8 mouse cellular contexts compared by ENCODE assay signal in the genomic region with DNA sequence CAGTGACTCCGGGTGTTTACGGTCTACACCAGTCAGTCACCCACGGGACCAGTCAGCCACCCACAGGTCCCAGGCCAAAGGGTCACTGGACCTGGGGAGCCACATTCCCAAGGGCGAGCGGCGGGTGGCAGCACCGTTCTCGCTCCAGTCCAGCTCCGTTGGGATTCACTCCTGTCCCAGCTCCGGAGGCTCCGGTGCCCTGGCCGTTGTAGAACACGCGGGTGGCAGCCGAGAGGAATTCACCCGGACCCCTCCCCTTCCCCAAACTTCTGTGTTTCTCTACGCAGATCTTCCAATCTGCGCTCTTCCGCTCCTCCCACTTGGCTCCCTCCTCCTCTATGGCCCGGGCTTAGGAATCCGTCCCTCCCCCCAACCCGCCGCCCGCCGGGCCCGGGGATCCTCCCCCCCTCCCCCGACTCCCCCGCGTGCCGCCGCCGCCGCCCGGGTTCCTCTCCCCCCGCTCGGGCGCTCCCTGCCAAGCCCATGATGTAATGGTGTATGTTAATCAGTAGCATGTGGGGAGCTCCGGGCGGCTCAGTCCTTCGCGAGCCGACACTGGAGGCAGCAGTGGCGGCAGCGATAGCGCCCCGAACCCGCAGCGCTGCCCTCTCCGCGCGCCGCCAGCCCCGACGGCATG. TPM values are rescaled to one million over a fixed set of nuclear protein-coding genes. Genes with fewer than 3 reads are reported as not detected.
DNase-seq lines count a peak whose midpoint lies in the region; ATAC-seq lines count a peak whose summit lies in the region.

Gene Samd4, plus strand, starts transcription at position 424 of the 637 bp plus-strand sequence.

- DNase-seq in adrenal gland, adult (ENCODE audit: inconsistent age in 2 of 2, low spot score in 1 of 2): peak; percentile 88 to 94
- peak; percentile 90 for DNase-seq in embryo, embryonic 11 days
- peak; percentile 89 for DNase-seq in gastrocnemius, postnatal 25 days
- DNase-seq in induced T-regulatory cell, adult 2 months (ENCODE audit: low read depth): peak; percentile 25
- DNase-seq in left cerebral cortex, postnatal 10 days (ENCODE audit: extremely low spot score in 1 of 2, low spot score in 2 of 2): peak; percentile 54 to 86
- DNase-seq in right cerebral cortex, postnatal 14 days: peak; percentile 64
- DNase-seq in yolk sac, embryonic 10.5 days (ENCODE audit: low spot score): peak; percentile 83

- intact Hi-C loops in left cerebral cortex, postnatal 10 days (cut with DNase I): loop anchor here (5.0 kb wide), 1 partner anchor 120 kb away; no protein-coding TSS in a partner anchor

- ATAC-seq in megakaryocyte, adult 5-6 weeks (ENCODE audit: poor library complexity, severe bottlenecking): peak; percentile 40; the same call in 1 of the 2 replicates

RNA-seq across cellular contexts. Expression of gene Samd4, which starts in this region (rescaled TPM):
- total RNA-seq in gastrocnemius, postnatal 25 days (2021): 10 to 100 TPM; 34.2 to 54.3 TPM
- 10 to 100 TPM; 20.5 to 22.8 TPM for total RNA-seq in left cerebral cortex, postnatal 10 days (2021)
- 0.23 TPM in 1 of 2 replicates, not detected in the other for total RNA-seq in megakaryocyte, adult 5-6 weeks (2015)
- 0.08 TPM in 1 of 2 replicates, not detected in the other for total RNA-seq in megakaryocyte, adult 5-6 weeks (2017)

Comparison
In these comparisons a context has a peak if more than half of its experiments do, and no peak if none do; other contexts are left out.
1. Peak in every context shown above with its lines: DNase-seq and ATAC-seq.
2. RNA of gene Samd4 (total RNA-seq): 34.2 to 54.3 TPM in gastrocnemius, postnatal 25 days and 20.5 to 22.8 TPM in left cerebral cortex, postnatal 10 days; 0.08 to 0.23 TPM in megakaryocyte, adult 5-6 weeks; every median in the first group is over 10 times any median in the second.
3. Peak in ATAC-seq in megakaryocyte, adult 5-6 weeks; RNA of the gene not detected or under 1 TPM.
4. DNase-seq: peak in every context shown above with its lines; median percentile 91 in adrenal gland, adult; 90 in embryo, embryonic 11 days; 89 in gastrocnemius, postnatal 25 days; 83 in yolk sac, embryonic 10.5 days; 70 in left cerebral cortex, postnatal 10 days; 64 in right cerebral cortex, postnatal 14 days; 25 in induced T-regulatory cell, adult 2 months.